Mouse (Mus musculus) CH12.LX (cell line): ENCODE measurements around the gene Foxk1. TPM values are rescaled to one million over a fixed set of nuclear protein-coding genes. Genes with fewer than 3 reads are reported as not detected.

ENCODE experiments used
- DNase-seq: peaks from one replicate; pipeline ENCODE4 v3.0.0-alpha.2; 2013; ENCODE audit errors: extremely low read depth
- H3K27ac ChIP-seq: 2 replicates; pipeline ENCODE4 v1.5.1; 2012; ENCODE audit warnings: low read depth, mild to moderate bottlenecking, control low read depth, moderate library complexity; ENCODE audit not compliant: insufficient read depth
- H3K27me3 ChIP-seq: replicated peaks from 2 replicates; pipeline ENCODE3; 2012; ENCODE audit warnings: inconsistent platforms
- H3K36me3 ChIP-seq, 2 experiments: replicated peaks in 1 of 2; 2 replicates each; pipeline versions ENCODE3 to v1.6.1; 2012; ENCODE audit warnings: inconsistent platforms in 1 of 2, low read length in 1 of 2, mild to moderate bottlenecking in 1 of 2, mixed read lengths in 1 of 2, moderate library complexity in 1 of 2; ENCODE audit not compliant: control insufficient read depth in 1 of 2, insufficient read depth in 1 of 2
- H3K4me1 ChIP-seq, 2 experiments: 2 replicates each; pipeline ENCODE4 v1.6.1; 2012; ENCODE audit warnings: inconsistent platforms in 1 of 2, moderate library complexity in 1 of 2; ENCODE audit not compliant: insufficient read depth in 2 of 2, control insufficient read depth in 1 of 2
- H3K4me2 ChIP-seq: 2 replicates; pipeline ENCODE4 v1.6.1; 2012; ENCODE audit warnings: low read depth, mild to moderate bottlenecking, control low read depth; ENCODE audit not compliant: poor library complexity, insufficient read depth, severe bottlenecking
- H3K4me3 ChIP-seq, 3 experiments: fragments of 150-350 bp in 1 of 3; sonication (generic) in 1 of 3; replicated peaks in 1 of 3; 2 replicates each; pipeline versions ENCODE3 to v1.5.1; 2011 to 2012; ENCODE audit warnings: low read depth in 2 of 3, low read length in 2 of 3, mild to moderate bottlenecking in 2 of 3, moderate library complexity in 2 of 3, control low read depth in 1 of 3, improper control_type of control experiment in 1 of 3, inconsistent platforms in 1 of 3, mixed read lengths in 1 of 3; ENCODE audit not compliant: poor library complexity in 1 of 3
- H3K79me2 ChIP-seq: replicated peaks from 2 replicates; pipeline ENCODE4 v1.6.1; 2012; ENCODE audit warnings: mild to moderate bottlenecking, moderate library complexity; ENCODE audit not compliant: control insufficient read depth, poor library complexity, insufficient read depth, severe bottlenecking; ENCODE audit errors: extremely low read depth
- H3K9ac ChIP-seq: 2 replicates; pipeline ENCODE4 v1.6.1; 2012; ENCODE audit warnings: low read depth, mild to moderate bottlenecking, control low read depth, moderate library complexity; ENCODE audit not compliant: insufficient read depth
- H3K9me3 ChIP-seq: replicated peaks from 2 replicates; pipeline ENCODE3; 2012; ENCODE audit warnings: low read length, inconsistent platforms, mixed read lengths
- BHLHE40 ChIP-seq: IDR thresholded peaks from 2 replicates; pipeline ENCODE4 v1.6.1; 2011; ENCODE audit warnings: mild to moderate bottlenecking, low read depth, low read length, improper control_type of control experiment
- CHD2 ChIP-seq: IDR thresholded peaks from 2 replicates; pipeline ENCODE4 v1.6.1; 2011; ENCODE audit warnings: low read length, improper control_type of control experiment
- CTCF ChIP-seq, 2 experiments: IDR thresholded peaks in 1 of 2; conservative IDR thresholded peaks in 1 of 2; 2 replicates each; pipeline ENCODE4 v1.5.1; 2011 to 2012; ENCODE audit warnings: low read depth in 2 of 2, low read length in 2 of 2, improper control_type of control experiment in 1 of 2, inconsistent platforms in 1 of 2, mild to moderate bottlenecking in 1 of 2, moderate library complexity in 1 of 2
- E2F4 ChIP-seq: IDR thresholded peaks from 2 replicates; pipeline ENCODE4 v1.6.1; 2011; ENCODE audit warnings: low read depth, low read length, improper control_type of control experiment; ENCODE audit not compliant: insufficient replicate concordance
- ELF1 ChIP-seq: IDR thresholded peaks from 2 replicates; pipeline ENCODE4 v1.6.1; 2014; ENCODE audit warnings: low read depth, mild to moderate bottlenecking, inconsistent platforms, low read length, improper control_type of control experiment
- EP300 ChIP-seq: IDR thresholded peaks from 2 replicates; pipeline ENCODE4 v1.6.1; 2011; ENCODE audit warnings: low read length, improper control_type of control experiment
- GABPA ChIP-seq: IDR thresholded peaks from 2 replicates; pipeline ENCODE4 v1.6.1; 2012; ENCODE audit warnings: low read depth, low read length, improper control_type of control experiment, inconsistent platforms; ENCODE audit not compliant: insufficient replicate concordance
- HCFC1 ChIP-seq: IDR thresholded peaks from 2 replicates; pipeline ENCODE4 v1.6.1; 2012; ENCODE audit warnings: low read depth, mild to moderate bottlenecking, inconsistent platforms, low read length, improper control_type of control experiment
- IRF4 ChIP-seq: IDR thresholded peaks from 2 replicates; pipeline ENCODE4 v1.6.1; 2014; ENCODE audit warnings: low read depth, mild to moderate bottlenecking, inconsistent platforms, low read length, improper control_type of control experiment
- JUND ChIP-seq: conservative IDR thresholded peaks from 2 replicates; pipeline ENCODE4 v1.6.1; 2011; ENCODE audit warnings: low read depth, low read length, improper control_type of control experiment
- MAX ChIP-seq: IDR thresholded peaks from 2 replicates; pipeline ENCODE4 v1.6.1; 2011; ENCODE audit warnings: low read length, improper control_type of control experiment
- MAZ ChIP-seq: IDR thresholded peaks from 2 replicates; pipeline ENCODE4 v1.6.1; 2012; ENCODE audit warnings: low read depth, mild to moderate bottlenecking, inconsistent platforms, low read length, improper control_type of control experiment, moderate library complexity
- MXI1 ChIP-seq: IDR thresholded peaks from 2 replicates; pipeline ENCODE4 v1.6.1; 2011; ENCODE audit warnings: mild to moderate bottlenecking, low read depth, low read length, improper control_type of control experiment
- NRF1 ChIP-seq: IDR thresholded peaks from 2 replicates; pipeline ENCODE4 v1.6.1; 2014; ENCODE audit warnings: low read depth, mild to moderate bottlenecking, inconsistent platforms, low read length, improper control_type of control experiment, moderate library complexity
- PAX5 ChIP-seq: IDR thresholded peaks from 2 replicates; pipeline ENCODE4 v1.6.1; 2012; ENCODE audit warnings: low read length, inconsistent platforms, mixed read lengths
- POLR2A ChIP-seq: IDR thresholded peaks from 2 replicates; pipeline ENCODE4 v1.6.1; 2011; ENCODE audit warnings: low read depth, mild to moderate bottlenecking, improper control_type of control experiment, low read length
- POLR2AphosphoS2 ChIP-seq: IDR thresholded peaks from 2 replicates; pipeline ENCODE4 v1.6.1; 2011; ENCODE audit warnings: low read depth, low read length, improper control_type of control experiment
- SIN3A ChIP-seq: IDR thresholded peaks from 2 replicates; pipeline ENCODE4 v1.6.1; 2012; ENCODE audit warnings: low read length, improper control_type of control experiment, inconsistent platforms
- SMC3 ChIP-seq: IDR thresholded peaks from 2 replicates; pipeline ENCODE4 v1.6.1; 2011; ENCODE audit warnings: low read depth, low read length, improper control_type of control experiment
- TBP ChIP-seq: conservative IDR thresholded peaks from 2 replicates; pipeline ENCODE4 v1.6.1; 2011; ENCODE audit warnings: low read depth, low read length, improper control_type of control experiment
- TCF12 ChIP-seq: IDR thresholded peaks from 2 replicates; pipeline ENCODE4 v1.6.1; 2014; ENCODE audit warnings: low read depth, mild to moderate bottlenecking, inconsistent platforms, low read length, improper control_type of control experiment
- UBTF ChIP-seq: IDR thresholded peaks from 2 replicates; pipeline ENCODE4 v1.6.1; 2012; ENCODE audit warnings: low read depth, mild to moderate bottlenecking, inconsistent platforms, low read length, improper control_type of control experiment, moderate library complexity
- USF1 ChIP-seq: IDR thresholded peaks from 2 replicates; pipeline ENCODE4 v1.6.1; 2014; ENCODE audit warnings: low read depth, mild to moderate bottlenecking, inconsistent platforms, low read length, improper control_type of control experiment
- USF2 ChIP-seq: conservative IDR thresholded peaks from 2 replicates; pipeline ENCODE4 v1.6.1; 2011; ENCODE audit warnings: low read depth, low read length, improper control_type of control experiment
- ZC3H11A ChIP-seq: IDR thresholded peaks from 2 replicates; pipeline ENCODE4 v1.6.1; 2012; ENCODE audit warnings: low read depth, mild to moderate bottlenecking, inconsistent platforms, low read length, improper control_type of control experiment
- ZMIZ1 ChIP-seq: IDR thresholded peaks from 2 replicates; pipeline ENCODE4 v1.6.1; 2012; ENCODE audit warnings: low read depth, mild to moderate bottlenecking, inconsistent platforms, low read length, improper control_type of control experiment
- ZNF384 ChIP-seq: IDR thresholded peaks from 2 replicates; pipeline ENCODE4 v1.6.1; 2012; ENCODE audit warnings: low read depth, low read length, improper control_type of control experiment, inconsistent platforms
- dilution Hi-C: fragments of 300-500 bp; cut with MboI; formaldehyde crosslinking; loops from 2 replicates; pipeline ENCODE4 v1.14.3; 2020; ENCODE audit warnings: low sequenced_read_pairs; ENCODE audit not compliant: extremely low pct_unique_long_range_greater_than_20kb, extremely low pct_ligation_motif_present
- in situ Hi-C: fragments of 300-500 bp; cut with MboI; formaldehyde crosslinking; loops from 3 replicates; pipeline ENCODE4 v1.14.3; 2019; ENCODE audit warnings: low sequenced_read_pairs, low pct_ligation_motif_present, low pct_unique_long_range_greater_than_20kb, mixed read lengths
- polyA plus RNA-seq: library from polyadenylated mRNA; unstranded; fragments of >175 nt; gene quantifications from 2 replicates; pipeline ENCODE4 v1.2.1, GENCODE M21; 2012; ENCODE audit warnings: low read depth; ENCODE audit not compliant: insufficient read length
- total RNA-seq, 2 experiments: library from RNA; depleted of rRNA; stranded (reverse); fragments of 300-350 nt in 1 of 2; fragments of >200 nt in 1 of 2; gene quantifications; 2 replicates each; pipeline ENCODE4 v1.2.3; 2012 to 2014

Gene Foxk1
- total and polyA plus RNA-seq, 3 experiments: 5.3 to 23.4 (median 11.3) TPM

- no peak for DNase-seq
- peaks cover under 1 to 42% of the 10 kb centered on the region in 2 experiments; a peak in 3 of 4 replicates for H3K4me1 ChIP-seq
- no peak overlapping the region for H3K4me2 ChIP-seq
- H3K27me3 ChIP-seq: no peaks in the 10 kb centered on the region
- no peaks in the 10 kb centered on the region for H3K79me2 ChIP-seq
- no peaks in the 10 kb centered on the region for H3K36me3 ChIP-seq
- H3K27ac ChIP-seq: no peak overlapping the region
- dilution Hi-C loops: no loop called here
- H3K4me3 ChIP-seq: no peak overlapping the region
- no peak overlapping the region for H3K9ac ChIP-seq
- peaks cover 2% of the 10 kb centered on the region for H3K9me3 ChIP-seq
- in situ Hi-C loops: no loop called here
- TF ChIP-seq SIN3A (no peak), BHLHE40 (no peak), JUND (no peak), ZC3H11A (no peak), CHD2 (no peak), TBP (no peak), EP300 (no peak), MAX (no peak), POLR2AphosphoS2 (no peak), MAZ (no peak), IRF4 (no peak), PAX5 (no peak), POLR2A (no peak), USF1 (no peak), ELF1 (no peak), CTCF (conservative IDR thresholded peaks at IDR 0.05 in 1 of 2, IDR thresholded peaks at IDR 0.05 in 1 of 2; ENCODE audit: low read depth in 2 of 2, low read length in 2 of 2) (no peak), USF2 (no peak), MXI1 (no peak), NRF1 (no peak)
Observed at GRCm38 (mm10) chr5:142384911-142385660, 16.2 kb upstream of the Foxk1 start.

DNA sequence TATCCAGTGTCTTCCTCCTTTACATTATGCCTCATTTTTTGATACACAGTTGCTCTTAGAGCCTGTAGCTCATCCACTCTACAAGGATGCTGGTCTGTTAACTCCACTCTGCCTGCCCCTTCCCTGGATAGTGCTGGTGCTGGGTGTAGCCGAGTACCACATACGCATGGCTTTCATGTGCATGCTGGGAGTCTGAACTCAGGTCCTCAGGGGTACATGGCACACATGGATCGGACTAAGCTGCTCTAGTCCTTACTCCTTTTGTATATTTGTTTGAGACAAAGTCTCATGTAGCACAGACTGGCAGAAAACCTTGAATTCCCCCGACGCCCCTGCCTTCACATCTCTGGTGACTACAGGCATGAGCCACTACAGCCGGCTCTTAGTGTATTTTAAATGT lies 15.0 kb upstream of the Foxk1 start:
- no peak for DNase-seq
- Histone ChIP-seq H3K4me1 (peaks cover 8 to 51% of the 10 kb centered on the region in 2 experiments), H3K36me3 (no peaks in the 10 kb centered on the region), H3K27me3 (no peaks in the 10 kb centered on the region), H3K4me3 (no peak overlapping the region), H3K27ac (no peak overlapping the region), H3K4me2 (no peak overlapping the region), H3K9me3 (peaks cover 2% of the 10 kb centered on the region), H3K9ac (no peak overlapping the region), H3K79me2 (no peaks in the 10 kb centered on the region)
- in situ Hi-C loops (no loop called here), dilution Hi-C loops (no loop called here)
- TF ChIP-seq EP300: no peak
- no peak for TF ChIP-seq ZMIZ1
- TF ChIP-seq USF2: no peak
- no peak for TF ChIP-seq IRF4
- no peak for TF ChIP-seq BHLHE40
- TF ChIP-seq JUND: no peak
- TF ChIP-seq ZNF384: no peak
- TF ChIP-seq UBTF: no peak
- no peak for TF ChIP-seq POLR2AphosphoS2
- TF ChIP-seq E2F4: no peak
- TF ChIP-seq ELF1: no peak
- no peak for TF ChIP-seq NRF1
- no peak for TF ChIP-seq USF1
- no peak for TF ChIP-seq GABPA
- TF ChIP-seq ZC3H11A: no peak
- TF ChIP-seq TCF12: no peak
- no peak for TF ChIP-seq MAX
- TF ChIP-seq HCFC1: no peak
- TF ChIP-seq SMC3: no peak
